Mouse (Mus musculus) lung, adult 2 months (tissue): ENCODE results near the gene Lrrc20. TPM values are rescaled to one million over a fixed set of nuclear protein-coding genes. Genes with fewer than 3 reads are reported as not detected.

Experiments used
- DNase-seq: peaks from one replicate; pipeline ENCODE4 v3.0.0; 2022
- H3K4me1 ChIP-seq: fragments of 200-500 bp; 2 replicates; pipeline ENCODE4 v1.6.1; 2011; ENCODE audit warnings: low read length; ENCODE audit not compliant: control insufficient read depth, insufficient read depth
- H3K4me3 ChIP-seq: fragments of 200-500 bp; replicated peaks from 2 replicates; pipeline ENCODE3; 2011; ENCODE audit warnings: low read depth, mild to moderate bottlenecking, control low read depth, low read length; ENCODE audit errors: extremely low read depth
- CTCF ChIP-seq: fragments of 200-500 bp; IDR thresholded peaks from 2 replicates; pipeline ENCODE4 v1.5.1; 2011; ENCODE audit warnings: mild to moderate bottlenecking, low read length, control low read depth; ENCODE audit not compliant: insufficient read depth
- POLR2A ChIP-seq: fragments of 200-500 bp; IDR thresholded peaks from 2 replicates; pipeline ENCODE4 v1.6.1; 2011; ENCODE audit warnings: low read depth, mild to moderate bottlenecking, control low read depth, low read length, borderline replicate concordance; ENCODE audit errors: extremely low read depth
- WGBS: fragments of 180-500 bp; shearing (Covaris S2); methylation state at CpG from one replicate; pipeline ENCODE4 v1.1.7; 2018; 5-methylcytosine and 5-hydroxymethylcytosine counted together
- polyA plus RNA-seq: library from polyadenylated mRNA; depleted of rRNA; stranded (reverse); fragments of >200 nt; gene quantifications from 2 replicates; pipeline ENCODE4 v1.2.3, GENCODE M21; 2012; rRNA removed

The Lrrc20 gene
- polyA plus RNA-seq, result 11.3 and 21.1 TPM in 2 replicates

DNA sequence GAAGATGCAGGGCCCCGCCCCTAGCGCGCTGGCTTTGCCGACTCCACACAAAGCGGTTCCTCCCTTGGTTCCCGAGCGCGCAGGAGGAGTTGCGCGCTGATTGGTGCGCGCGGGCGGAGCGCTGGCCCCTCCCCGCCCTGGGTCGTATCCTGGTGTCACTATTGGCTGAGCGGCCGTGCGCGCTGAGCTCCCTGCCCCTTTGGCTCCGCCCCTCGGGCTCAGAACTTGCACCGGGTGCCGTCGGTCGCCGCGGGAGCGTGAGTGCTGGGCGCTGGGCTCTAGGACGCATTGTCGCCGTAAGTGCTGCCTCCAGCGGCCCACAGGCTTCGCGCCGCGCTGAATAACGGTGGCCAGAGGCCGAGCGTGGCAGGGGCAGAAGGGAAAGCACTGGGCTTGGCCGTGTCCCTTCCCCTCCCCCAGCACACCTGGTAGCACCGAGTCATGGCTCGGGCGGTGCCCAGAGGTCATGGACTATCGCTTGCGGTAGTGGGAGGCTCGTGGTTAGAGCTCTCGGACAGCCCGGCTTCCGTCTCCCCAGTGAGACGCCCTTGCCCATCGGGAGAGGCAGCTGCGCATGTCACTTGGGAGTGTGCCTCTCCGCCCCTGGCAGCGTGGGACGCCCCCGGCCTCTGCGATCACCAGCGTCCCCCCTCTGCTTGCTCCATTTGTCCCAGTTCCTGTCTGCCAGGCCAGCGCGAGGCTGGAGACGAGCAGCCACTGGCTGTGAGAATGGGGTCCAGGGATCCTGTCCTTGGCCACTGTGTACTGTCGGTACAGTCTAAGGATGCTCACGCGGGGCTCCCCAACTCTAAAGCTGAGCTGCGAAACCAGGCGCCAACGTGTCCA is at the start of gene Lrrc20:
Lrrc20 (plus strand) TSS at position 208 of the 846 bp plus-strand sequence.
- peak; percentile 86 for DNase-seq
- TF ChIP-seq POLR2A (peak; percentile 66; the same call in 1 of the 2 replicates), CTCF (no peak)
- 1% methylated on average over 70 of the region's 70 CpGs for WGBS
- 0 out of 2 replicates have a peak, but pooled peaks cover 5% of the 10 kb centered on the region for H3K4me1 ChIP-seq
- H3K4me3 ChIP-seq, result peak within 1 kb of the TSS; percentile 76

DNA sequence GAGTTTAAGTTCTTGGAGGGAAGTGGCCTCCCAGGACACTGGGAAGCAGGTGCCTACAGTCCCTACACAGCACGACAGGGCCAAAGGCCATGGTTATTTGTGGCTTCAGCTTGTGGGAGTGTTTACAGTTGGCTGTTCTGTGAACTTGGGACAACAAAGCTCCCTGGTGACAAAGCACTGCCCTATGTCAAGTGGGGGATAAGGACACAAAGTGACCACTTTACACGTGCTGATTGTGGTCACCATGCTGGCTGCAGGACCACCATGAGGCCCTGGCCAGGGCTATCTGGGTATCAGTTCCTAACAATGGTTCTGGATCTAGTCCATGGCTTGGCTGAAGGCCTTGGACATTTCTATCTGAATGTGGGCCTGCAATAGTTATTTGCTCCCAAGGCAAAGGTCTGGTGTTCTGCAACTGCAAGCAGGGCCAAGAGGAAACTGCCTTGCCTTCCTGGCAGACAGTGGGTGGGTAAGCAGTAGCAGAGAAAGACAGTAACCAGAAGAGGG is 49.3 kb upstream of the Lrrc20 start:
- WGBS, result 8% methylated on average over 2 of the region's 2 CpGs
- DNase-seq, result peak; percentile 25
- Histone ChIP-seq H3K4me1 (peaks cover 9% of the 10 kb centered on the region; the same call in 1 of the 2 replicates), H3K4me3 (no peak overlapping the region)
- TF ChIP-seq CTCF, result no peak

DNA sequence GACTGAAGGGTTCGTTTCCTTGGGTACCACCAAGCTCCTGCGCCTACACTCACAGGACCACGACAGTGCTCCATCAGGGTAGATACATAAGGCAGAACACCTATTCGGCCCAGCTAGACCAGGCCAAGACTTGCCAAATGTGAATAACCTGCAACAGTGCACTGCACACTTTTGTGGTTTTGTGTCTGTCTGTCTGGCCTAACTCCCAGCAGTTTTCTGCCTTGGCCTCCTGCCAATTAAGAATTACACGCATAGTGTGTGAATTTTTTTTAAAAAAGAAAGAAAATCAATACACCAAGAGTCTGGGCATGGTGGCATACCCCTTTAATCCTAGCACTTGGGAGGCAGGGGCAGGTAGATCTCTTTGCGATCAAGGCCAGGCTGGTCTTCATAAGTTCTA is 47.6 kb upstream of the Lrrc20 start:
- 80% methylated on average over 6 of the region's 6 CpGs for WGBS

DNA sequence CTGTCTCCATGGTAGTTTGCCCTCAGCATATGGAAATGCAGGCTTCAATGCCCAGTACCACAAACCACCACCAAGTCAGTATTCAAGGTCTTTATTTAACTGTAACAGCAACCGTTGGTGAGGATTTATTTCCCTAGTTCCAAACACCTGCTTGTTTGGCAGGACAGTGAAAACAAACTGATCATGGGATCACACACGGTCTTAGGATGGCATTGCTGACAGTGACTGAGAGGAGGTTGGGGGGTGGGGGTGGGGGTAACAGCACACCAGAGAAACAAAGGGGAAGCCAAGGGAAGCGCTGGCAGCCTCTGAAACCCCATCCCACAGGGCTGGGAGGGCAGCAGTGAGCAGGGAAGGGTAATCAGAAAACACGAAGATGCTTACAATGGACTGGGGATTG is 47.2 kb upstream of the Lrrc20 start:
- DNase-seq, result no peak
- 64% methylated on average over 4 of the region's 4 CpGs for WGBS
- Histone ChIP-seq H3K4me1 (peaks cover 9% of the 10 kb centered on the region; the same call in 1 of the 2 replicates), H3K4me3 (no peak overlapping the region)
- no peak for TF ChIP-seq POLR2A
- no peak for TF ChIP-seq CTCF

More for the DNA sequence above, 47.6 kb upstream of the Lrrc20 start:
- TF ChIP-seq POLR2A (no peak), CTCF (no peak)
- Histone ChIP-seq H3K4me1 (peaks cover 9% of the 10 kb centered on the region; the same call in 1 of the 2 replicates), H3K4me3 (no peak overlapping the region)
- no peak for DNase-seq

DNA sequence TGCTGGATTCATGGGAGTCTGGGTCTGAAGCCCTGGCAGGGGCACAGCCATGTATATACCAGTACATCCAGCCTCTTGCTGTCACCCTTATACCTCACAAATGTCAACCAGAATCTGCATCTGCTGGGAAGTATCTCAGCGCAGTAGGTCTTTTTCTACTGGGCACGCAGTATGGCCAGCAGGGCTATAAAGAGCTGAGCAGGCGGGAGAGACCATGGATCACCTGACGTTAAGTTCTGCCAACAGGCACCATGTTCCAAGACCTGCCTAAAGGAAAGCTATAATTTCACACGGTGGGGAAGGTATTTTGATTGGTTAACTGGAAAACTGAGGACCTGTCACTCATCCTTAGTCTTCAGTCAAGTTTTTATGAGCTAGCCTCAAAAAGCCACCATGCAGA is 46.6 kb upstream of the Lrrc20 start:
- no peak for DNase-seq
- peaks cover 9% of the 10 kb centered on the region; the same call in 1 of the 2 replicates for H3K4me1 ChIP-seq
- no peak overlapping the region for H3K4me3 ChIP-seq
- 91% methylated on average over 5 of the region's 5 CpGs for WGBS
- TF ChIP-seq POLR2A (no peak), CTCF (no peak)

DNA sequence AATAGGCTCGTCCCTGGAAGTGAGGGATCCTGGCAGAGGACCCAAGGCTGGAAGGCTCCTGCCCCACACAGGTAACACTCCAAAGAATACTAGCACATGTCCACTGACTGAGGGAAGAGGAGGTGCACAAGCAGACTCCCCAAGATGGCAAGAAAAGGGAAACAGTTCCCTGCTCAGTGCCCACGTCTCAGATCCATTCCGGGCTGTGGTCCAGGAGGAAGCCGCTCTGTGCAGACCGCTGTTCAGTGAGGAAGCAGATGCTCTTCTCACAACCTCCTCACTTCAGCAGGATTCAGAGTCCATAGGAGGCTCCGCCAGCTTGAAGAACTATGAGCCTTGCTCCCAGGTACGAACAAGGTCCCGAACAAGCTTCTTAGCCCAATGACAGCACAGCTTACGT is 44.2 kb upstream of the Lrrc20 start:
- no peak overlapping the region for H3K4me3 ChIP-seq
- DNase-seq, result no peak
- 85% methylated on average over 9 of the region's 9 CpGs for WGBS
- no peak for TF ChIP-seq POLR2A
- TF ChIP-seq CTCF, result no peak
- peaks cover 6% of the 10 kb centered on the region; the same call in 1 of the 2 replicates for H3K4me1 ChIP-seq

DNA sequence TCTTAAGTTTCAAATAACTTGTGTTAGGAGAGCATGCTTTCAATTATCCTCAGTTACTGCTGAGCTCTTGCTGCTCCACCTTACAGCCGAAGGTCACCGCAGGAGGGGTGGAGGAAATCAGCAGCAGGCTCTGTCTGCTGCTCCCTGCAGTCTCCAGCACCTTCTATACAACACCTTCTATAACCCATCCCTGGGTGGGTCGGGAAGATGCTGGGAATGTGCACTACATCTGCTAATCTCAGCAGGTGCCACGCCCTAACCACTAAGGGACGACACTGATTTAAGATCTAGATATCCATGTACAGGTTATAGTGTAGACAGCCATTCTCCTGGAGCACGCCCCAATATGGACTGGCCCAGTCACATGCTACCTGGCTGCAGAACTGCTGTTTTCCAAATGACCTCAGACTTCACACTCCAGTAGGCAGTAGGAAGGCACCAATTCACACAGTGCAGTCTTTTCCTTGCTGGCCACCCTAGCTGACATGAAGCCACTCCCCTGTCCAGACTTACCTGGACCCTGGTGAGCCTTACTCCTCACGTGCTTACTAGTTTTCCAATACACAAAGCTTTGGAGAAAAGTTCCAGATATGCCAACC is 35.3 kb upstream of the Lrrc20 start:
- no peak for TF ChIP-seq CTCF
- TF ChIP-seq POLR2A, result no peak

DNA sequence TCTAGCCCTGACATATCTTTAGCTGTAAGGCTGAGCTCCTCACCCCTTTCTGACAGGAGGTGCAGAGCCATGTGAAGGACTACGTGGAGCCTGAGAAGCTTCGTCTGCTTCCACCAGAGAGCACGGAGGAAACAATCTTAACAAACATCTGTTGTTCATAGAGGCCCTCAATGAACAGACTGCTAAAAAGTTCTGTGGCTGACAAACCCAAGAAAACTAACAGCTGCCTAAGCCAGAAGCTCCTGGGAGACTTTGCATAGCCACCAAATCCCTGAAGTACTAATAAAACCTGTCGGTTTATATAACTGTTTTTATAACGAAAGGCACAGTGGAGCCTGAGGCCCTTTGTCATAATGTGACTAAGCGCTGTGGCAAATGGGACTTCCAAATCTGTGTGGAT is 32.1 kb upstream of the Lrrc20 start:
- Histone ChIP-seq H3K4me3 (no peak overlapping the region), H3K4me1 (peaks cover 28% of the 10 kb centered on the region)
- WGBS, result 40% methylated on average over 6 of the region's 6 CpGs
- no peak for TF ChIP-seq POLR2A
- no peak for TF ChIP-seq CTCF
- DNase-seq, result no peak

More for the DNA sequence above, 35.3 kb upstream of the Lrrc20 start:
- WGBS, result 89% methylated on average over 7 of the region's 7 CpGs
- DNase-seq, result no peak
- peaks cover 9% of the 10 kb centered on the region for H3K4me1 ChIP-seq
- no peak overlapping the region for H3K4me3 ChIP-seq

DNA sequence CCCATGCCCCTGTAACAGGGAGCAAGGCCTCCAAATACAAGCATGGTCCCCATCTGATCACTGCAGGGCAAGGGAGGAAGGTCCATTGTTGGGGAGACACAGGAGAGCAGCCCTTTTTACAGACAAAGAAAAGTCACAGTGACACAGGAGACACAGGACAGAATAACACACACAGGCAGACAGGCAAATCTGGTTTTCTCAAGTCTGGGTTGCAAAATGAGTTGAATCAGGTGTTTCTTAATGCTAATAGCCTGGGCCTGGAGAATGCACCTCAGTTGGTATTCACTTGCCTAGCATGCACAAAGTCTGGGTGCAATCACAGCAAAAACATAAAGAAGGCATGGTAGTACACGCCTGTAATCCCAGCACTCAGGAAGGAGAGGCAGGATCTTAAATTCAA is 31.7 kb upstream of the Lrrc20 start:
- TF ChIP-seq CTCF (no peak), POLR2A (no peak)
- 32% methylated on average over 1 of the region's 1 CpGs for WGBS
- Histone ChIP-seq H3K4me1 (peaks cover 32% of the 10 kb centered on the region), H3K4me3 (no peak overlapping the region)
- DNase-seq, result no peak

DNA sequence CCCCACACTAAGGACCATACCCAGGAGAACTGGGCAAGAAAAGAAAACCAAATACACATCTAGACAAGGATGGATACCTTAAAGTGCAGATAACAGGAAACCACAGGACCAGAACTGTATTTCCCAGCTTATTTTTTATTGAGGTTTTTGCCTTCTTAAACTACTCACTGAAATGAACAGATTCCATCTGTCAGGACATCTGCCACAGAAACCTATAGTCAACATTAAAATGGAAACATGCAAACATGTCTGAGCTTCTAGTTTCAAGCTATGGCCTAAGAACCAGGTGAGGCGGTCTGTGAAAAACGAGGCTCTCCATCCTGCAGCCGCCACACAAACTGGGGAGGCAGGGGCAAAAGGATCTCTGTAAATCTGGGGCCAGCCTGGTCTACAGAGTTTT is 30.6 kb upstream of the Lrrc20 start:
- DNase-seq, result no peak
- H3K4me1 ChIP-seq, result peaks cover 40% of the 10 kb centered on the region
- no peak overlapping the region for H3K4me3 ChIP-seq
- 70% methylated on average over 3 of the region's 3 CpGs for WGBS
- TF ChIP-seq CTCF (no peak), POLR2A (no peak)
